Mouse (Mus musculus) forebrain, embryonic 14.5 days (tissue): ENCODE results near the gene Cux1. TPM values are rescaled to one million over a fixed set of nuclear protein-coding genes. Genes with fewer than 3 reads are reported as not detected.

Source experiments
- ATAC-seq: fragments of 200-750 bp; cut with Nextera tagmentation; 2 replicates; pipeline ENCODE4 v1.8.0; 2017; ENCODE audit warnings: mild to moderate bottlenecking, moderate library complexity
- DNase-seq: peaks from one replicate; pipeline ENCODE4 v3.0.0-alpha.2; 2015; ENCODE audit warnings: low spot score
- H3K27ac ChIP-seq: fragments of 300-500 bp; sonication (generic); 2 replicates; pipeline ENCODE4 v1.5.1; 2014; ENCODE audit warnings: low read depth, mild to moderate bottlenecking, control low read depth, low read length, moderate library complexity
- H3K27me3 ChIP-seq: fragments of 300-500 bp; sonication (generic); replicated peaks from 2 replicates; pipeline ENCODE4 v1.6.1; 2014; ENCODE audit warnings: low read length, control low read depth, mixed read lengths; ENCODE audit not compliant: control insufficient read depth, insufficient read depth
- H3K36me3 ChIP-seq: fragments of 300-500 bp; sonication (generic); 2 replicates; pipeline ENCODE4 v1.6.1; 2014; ENCODE audit warnings: low read length, control low read depth; ENCODE audit not compliant: control insufficient read depth, insufficient read depth
- H3K4me1 ChIP-seq: fragments of 300-500 bp; sonication (generic); 2 replicates; pipeline ENCODE4 v1.6.1; 2014; ENCODE audit warnings: antibody characterized with exemption, low read length, control low read depth; ENCODE audit not compliant: control insufficient read depth, insufficient read depth
- H3K4me2 ChIP-seq: fragments of 300-500 bp; sonication (generic); 2 replicates; pipeline ENCODE4 v1.6.1; 2014; ENCODE audit warnings: mild to moderate bottlenecking, control low read depth, low read length
- H3K4me3 ChIP-seq: fragments of 300-500 bp; sonication (generic); 2 replicates; pipeline ENCODE4 v1.5.1; 2014; ENCODE audit warnings: low read depth, low read length, control low read depth
- H3K9ac ChIP-seq: fragments of 300-500 bp; sonication (generic); 2 replicates; pipeline ENCODE4 v1.6.1; 2014; ENCODE audit warnings: mild to moderate bottlenecking, low read length, control low read depth, moderate library complexity
- H3K9me3 ChIP-seq: fragments of 300-500 bp; sonication (generic); replicated peaks from 2 replicates; pipeline ENCODE4 v1.6.1; 2016; ENCODE audit warnings: low read length, control low read depth, mixed read lengths; ENCODE audit not compliant: control insufficient read depth
- WGBS: fragments of 180-500 bp; shearing (Covaris S2); extraction: QIAGEN DNeasy Blood & Tissue Kit; methylation state at CpG from one replicate; pipeline ENCODE4 v1.1.7; 2014; 5-methylcytosine and 5-hydroxymethylcytosine counted together
- polyA plus RNA-seq: library from polyadenylated mRNA; unstranded; fragments of >200 nt; fragmentation: Nextera tagmentation; extraction: Ambion mirVana; gene quantifications from 2 replicates; pipeline ENCODE4 v1.2.1, GENCODE M21; 2014

Gene Cux1
- polyA plus RNA-seq, 1 experiment from 2014 or later, result 89.6 TPM

- Histone ChIP-seq H3K4me3 (no peak overlapping the region), H3K4me1 (peaks cover 9% of the 10 kb centered on the region; the same call in 1 of the 2 replicates), H3K9ac (0 out of 2 replicates have a peak overlapping the region, but pooled peaks have one; percentile 21), H3K36me3 (no peaks in the 10 kb centered on the region), H3K4me2 (no peak overlapping the region), H3K27me3 (no peaks in the 10 kb centered on the region), H3K27ac (peak overlapping the region; percentile 50; the same call in 1 of the 2 replicates), H3K9me3 (no peaks in the 10 kb centered on the region)
- DNase-seq (peak; percentile 29), ATAC-seq (no peak)
- 70% methylated on average over 13 of the region's 13 CpGs for WGBS
Measured at GRCm38 (mm10) chr5:136427772-136428497, 139.4 kb downstream of the Cux1 start.

GRCm38 (mm10) chr5:136427121-136427771 is 140.0 kb downstream of the Cux1 start:
- no peak overlapping the region for H3K4me2 ChIP-seq
- no peak overlapping the region; the same call in 1 of the 2 replicates for H3K27ac ChIP-seq
- ATAC-seq (no peak), DNase-seq (no peak)
- peaks cover 9% of the 10 kb centered on the region; the same call in 1 of the 2 replicates for H3K4me1 ChIP-seq
- no peaks in the 10 kb centered on the region for H3K27me3 ChIP-seq
- WGBS, result 78% methylated on average over 4 of the region's 4 CpGs
- no peak overlapping the region for H3K9ac ChIP-seq
- no peaks in the 10 kb centered on the region for H3K9me3 ChIP-seq
- no peak overlapping the region for H3K4me3 ChIP-seq
- no peaks in the 10 kb centered on the region for H3K36me3 ChIP-seq

GRCm38 (mm10) chr5:136422948-136423347 is 144.3 kb downstream of the Cux1 start:
- Histone ChIP-seq H3K4me1 (0 out of 2 replicates have a peak, but pooled peaks cover 1% of the 10 kb centered on the region), H3K9me3 (no peaks in the 10 kb centered on the region), H3K27me3 (no peaks in the 10 kb centered on the region), H3K36me3 (no peaks in the 10 kb centered on the region), H3K4me2 (no peak overlapping the region), H3K4me3 (no peak overlapping the region), H3K27ac (no peak overlapping the region), H3K9ac (no peak overlapping the region)
- 97% methylated on average over 2 of the region's 2 CpGs for WGBS
- ATAC-seq, result no peak
- DNase-seq, result no peak

GRCm38 (mm10) chr5:136421885-136422284 is 145.4 kb downstream of the Cux1 start:
- Histone ChIP-seq H3K27me3 (no peaks in the 10 kb centered on the region), H3K9ac (no peak overlapping the region), H3K4me2 (no peak overlapping the region), H3K4me3 (no peak overlapping the region), H3K4me1 (no peaks in the 10 kb centered on the region), H3K9me3 (no peaks in the 10 kb centered on the region), H3K36me3 (no peaks in the 10 kb centered on the region), H3K27ac (no peak overlapping the region)
- 93% methylated on average over 3 of the region's 3 CpGs for WGBS
- ATAC-seq (no peak), DNase-seq (no peak)

GRCm38 (mm10) chr5:136421316-136421715 is 146.0 kb downstream of the Cux1 start:
- ATAC-seq (no peak), DNase-seq (no peak)
- H3K27ac ChIP-seq, result no peak overlapping the region
- H3K4me3 ChIP-seq, result no peak overlapping the region
- H3K27me3 ChIP-seq, result no peaks in the 10 kb centered on the region
- no peak overlapping the region for H3K4me2 ChIP-seq
- no peaks in the 10 kb centered on the region for H3K36me3 ChIP-seq
- no peak overlapping the region for H3K9ac ChIP-seq
- no peaks in the 10 kb centered on the region for H3K9me3 ChIP-seq
- WGBS, result 87% methylated on average over 3 of the region's 3 CpGs
- H3K4me1 ChIP-seq, result no peaks in the 10 kb centered on the region

DNA sequence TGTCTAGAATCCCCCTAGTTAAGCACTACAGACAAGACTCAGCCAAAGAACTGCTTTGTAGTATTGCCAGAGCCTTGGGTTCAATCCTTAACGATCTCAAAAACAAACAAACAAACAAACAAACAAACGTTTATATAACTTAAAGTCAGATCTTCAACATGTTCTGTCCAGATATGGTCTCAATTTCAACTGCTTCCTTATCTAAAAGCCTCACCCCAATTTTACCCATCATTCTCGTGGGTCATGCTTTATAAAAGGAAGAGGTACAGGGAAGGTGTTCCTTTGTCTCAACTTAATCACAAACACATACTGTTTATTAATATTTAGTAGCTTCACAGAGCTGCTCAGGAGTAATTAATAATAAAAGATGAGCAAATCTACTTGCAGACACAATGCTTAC is 146.9 kb downstream of the Cux1 start:
- Histone ChIP-seq H3K4me2 (no peak overlapping the region), H3K27ac (no peak overlapping the region), H3K27me3 (no peaks in the 10 kb centered on the region), H3K9ac (no peak overlapping the region), H3K4me3 (no peak overlapping the region), H3K4me1 (no peaks in the 10 kb centered on the region), H3K36me3 (no peaks in the 10 kb centered on the region), H3K9me3 (no peaks in the 10 kb centered on the region)
- ATAC-seq (no peak), DNase-seq (no peak)
- WGBS, result 88% methylated on average over 3 of the region's 3 CpGs

DNA sequence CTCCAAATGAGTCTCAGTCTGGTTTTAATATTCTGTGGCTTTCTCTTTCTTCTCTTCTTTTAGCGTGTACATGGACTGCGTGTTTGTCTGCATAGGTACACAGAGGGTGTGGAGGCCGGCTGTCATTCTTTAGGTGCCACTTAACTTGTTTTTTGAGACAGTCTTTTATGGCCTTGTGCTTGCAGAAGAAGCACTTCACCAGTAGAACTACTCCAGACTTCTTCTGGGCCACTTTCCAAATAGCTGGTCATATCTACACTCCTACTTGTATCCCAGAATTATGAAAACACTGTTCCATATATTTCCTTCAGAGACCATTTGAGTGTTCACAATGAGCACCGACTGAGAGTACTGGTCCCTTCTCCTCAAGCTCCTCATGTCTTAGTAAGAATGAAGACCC is 149.4 kb downstream of the Cux1 start:
- WGBS, result 90% methylated on average over 4 of the region's 4 CpGs
- no peaks in the 10 kb centered on the region for H3K27me3 ChIP-seq
- ATAC-seq (no peak), DNase-seq (no peak)
- no peaks in the 10 kb centered on the region for H3K36me3 ChIP-seq
- H3K27ac ChIP-seq, result no peak overlapping the region
- no peaks in the 10 kb centered on the region for H3K9me3 ChIP-seq
- H3K9ac ChIP-seq, result no peak overlapping the region
- no peak overlapping the region for H3K4me2 ChIP-seq
- H3K4me3 ChIP-seq, result no peak overlapping the region
- H3K4me1 ChIP-seq, result no peaks in the 10 kb centered on the region

GRCm38 (mm10) chr5:136414479-136414878 is 152.8 kb downstream of the Cux1 start:
- H3K4me1 ChIP-seq, result no peaks in the 10 kb centered on the region
- H3K4me3 ChIP-seq, result no peak overlapping the region
- DNase-seq (no peak), ATAC-seq (no peak)
- H3K9me3 ChIP-seq, result no peaks in the 10 kb centered on the region
- no peak overlapping the region for H3K27ac ChIP-seq
- no peaks in the 10 kb centered on the region for H3K27me3 ChIP-seq
- H3K36me3 ChIP-seq, result no peaks in the 10 kb centered on the region
- H3K4me2 ChIP-seq, result no peak overlapping the region
- WGBS, result 80% methylated on average over 2 of the region's 2 CpGs
- no peak overlapping the region for H3K9ac ChIP-seq

DNA sequence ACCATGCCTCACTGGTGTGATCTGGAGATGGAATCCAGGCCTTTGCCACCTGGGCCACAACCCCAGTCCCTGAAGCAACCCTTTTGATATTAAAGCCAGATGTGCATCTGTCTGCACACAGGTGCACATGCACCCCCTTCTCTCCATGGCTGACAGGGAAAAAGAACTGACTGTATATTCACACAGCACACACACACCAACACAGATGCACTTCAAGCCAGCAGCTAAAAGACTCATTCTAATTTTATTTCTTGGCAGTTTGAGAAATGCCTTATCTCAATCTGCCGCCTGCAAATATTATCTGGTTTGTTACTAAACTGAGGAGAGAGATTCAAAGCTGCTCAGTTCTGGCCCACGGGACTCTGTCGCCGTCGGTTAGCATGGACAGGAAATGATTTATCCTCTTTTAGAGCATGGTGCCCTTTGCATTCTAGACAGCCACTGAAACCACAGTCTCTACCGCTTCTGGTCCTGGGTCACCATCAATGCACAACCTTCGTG is 156.6 kb downstream of the Cux1 start:
- 89% methylated on average over 7 of the region's 7 CpGs for WGBS
- H3K4me1 ChIP-seq, result no peaks in the 10 kb centered on the region
- no peak for DNase-seq
- 0 out of 2 replicates have a peak, but pooled peaks cover 4% of the 10 kb centered on the region for H3K9me3 ChIP-seq
- H3K9ac ChIP-seq, result no peak overlapping the region
- H3K27me3 ChIP-seq, result no peaks in the 10 kb centered on the region
- peaks cover 14% of the 10 kb centered on the region; the same call in 1 of the 2 replicates for H3K36me3 ChIP-seq
- H3K4me3 ChIP-seq, result no peak overlapping the region
- H3K27ac ChIP-seq, result no peak overlapping the region
- H3K4me2 ChIP-seq, result no peak overlapping the region
- ATAC-seq, result no peak
